Mouse (Mus musculus): ENCODE results near the gene Gm21304. TPM values are rescaled to one million over a fixed set of nuclear protein-coding genes. Genes with fewer than 3 reads are reported as not detected.
"Not testable (repeated sequence)": the region's sequence is repeated elsewhere in the genome, so short reads cannot be mapped to it uniquely, and the experiment has no call there.

Gm21304 gene
- not detected in 2 replicates for polyA plus RNA-seq (2015; fragmentation: Nextera tagmentation; extraction: Ambion mirVana)

DNA sequence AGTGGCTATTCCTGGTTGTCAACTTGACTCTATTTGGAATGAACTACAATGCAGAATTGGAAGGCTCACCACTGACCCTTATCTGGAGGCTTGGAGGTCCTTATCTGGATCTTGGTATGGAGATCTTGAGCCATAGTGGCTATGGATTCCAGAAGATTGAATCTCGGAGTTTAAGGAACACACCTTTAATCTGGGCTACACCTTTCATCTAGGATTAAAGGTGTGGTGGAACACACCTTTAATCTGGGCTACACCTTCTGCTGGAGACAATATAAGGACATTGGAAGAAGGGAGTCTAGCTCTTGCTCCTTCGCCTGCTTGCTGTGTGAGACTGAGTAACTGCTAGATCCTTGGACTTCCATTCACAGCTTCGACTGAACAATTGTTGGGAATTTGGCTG is at the start of gene Gm21304:
TSS of gene Gm21304 (plus strand) at position 301 of the 400 bp plus-strand sequence.
- not testable (repeated sequence) for H3K27me3 ChIP-seq (ENCODE audit: control insufficient read depth, insufficient read depth, low read depth, low read length); H3K4me3 ChIP-seq (ENCODE audit: low read length); H3K4me2 ChIP-seq (ENCODE audit: low read depth, low read length); ATAC-seq (ENCODE audit: low read depth); H3K4me1 ChIP-seq (replicated peaks; ENCODE audit: control insufficient read depth, insufficient read depth, low read length); H3K27ac ChIP-seq (ENCODE audit: low read length); H3K9me3 ChIP-seq (ENCODE audit: control insufficient read depth, low read length); H3K9ac ChIP-seq (ENCODE audit: low read length); H3K36me3 ChIP-seq (ENCODE audit: control insufficient read depth, insufficient read depth, low read length)
- no CpG with 5 or more reads among the region's 3 CpGs for WGBS

DNA sequence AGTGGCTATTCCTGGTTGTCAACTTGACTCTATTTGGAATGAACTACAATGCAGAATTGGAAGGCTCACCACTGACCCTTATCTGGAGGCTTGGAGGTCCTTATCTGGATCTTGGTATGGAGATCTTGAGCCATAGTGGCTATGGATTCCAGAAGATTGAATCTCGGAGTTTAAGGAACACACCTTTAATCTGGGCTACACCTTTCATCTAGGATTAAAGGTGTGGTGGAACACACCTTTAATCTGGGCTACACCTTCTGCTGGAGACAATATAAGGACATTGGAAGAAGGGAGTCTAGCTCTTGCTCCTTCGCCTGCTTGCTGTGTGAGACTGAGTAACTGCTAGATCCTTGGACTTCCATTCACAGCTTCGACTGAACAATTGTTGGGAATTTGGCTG is 25.6 kb upstream of the Gm21304 start, which contains the start of gene Gm21293:
TSS of gene Gm21293 (plus strand) at position 301 of the 400 bp plus-strand sequence.
- not testable (repeated sequence) for H3K4me1 ChIP-seq (replicated peaks; ENCODE audit: control insufficient read depth, insufficient read depth, low read length); H3K9ac ChIP-seq (ENCODE audit: low read length); H3K27ac ChIP-seq (ENCODE audit: low read length); H3K36me3 ChIP-seq (ENCODE audit: control insufficient read depth, insufficient read depth, low read length); H3K4me2 ChIP-seq (ENCODE audit: low read depth, low read length); H3K9me3 ChIP-seq (ENCODE audit: control insufficient read depth, low read length); H3K27me3 ChIP-seq (ENCODE audit: control insufficient read depth, insufficient read depth, low read depth, low read length); ATAC-seq (ENCODE audit: low read depth); H3K4me3 ChIP-seq (ENCODE audit: low read length)
- WGBS, result no CpG with 5 or more reads among the region's 3 CpGs

DNA sequence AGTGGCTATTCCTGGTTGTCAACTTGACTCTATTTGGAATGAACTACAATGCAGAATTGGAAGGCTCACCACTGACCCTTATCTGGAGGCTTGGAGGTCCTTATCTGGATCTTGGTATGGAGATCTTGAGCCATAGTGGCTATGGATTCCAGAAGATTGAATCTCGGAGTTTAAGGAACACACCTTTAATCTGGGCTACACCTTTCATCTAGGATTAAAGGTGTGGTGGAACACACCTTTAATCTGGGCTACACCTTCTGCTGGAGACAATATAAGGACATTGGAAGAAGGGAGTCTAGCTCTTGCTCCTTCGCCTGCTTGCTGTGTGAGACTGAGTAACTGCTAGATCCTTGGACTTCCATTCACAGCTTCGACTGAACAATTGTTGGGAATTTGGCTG is 17.1 kb upstream of the Gm21304 start, which contains the start of gene Gm6763:
TSS of gene Gm6763 (plus strand) at position 301 of the 400 bp plus-strand sequence.
- H3K4me2 ChIP-seq (ENCODE audit: low read depth, low read length); H3K36me3 ChIP-seq (ENCODE audit: control insufficient read depth, insufficient read depth, low read length); H3K27ac ChIP-seq (ENCODE audit: low read length); H3K9ac ChIP-seq (ENCODE audit: low read length); H3K9me3 ChIP-seq (ENCODE audit: control insufficient read depth, low read length); H3K4me3 ChIP-seq (ENCODE audit: low read length); ATAC-seq (ENCODE audit: low read depth); H3K4me1 ChIP-seq (replicated peaks; ENCODE audit: control insufficient read depth, insufficient read depth, low read length); H3K27me3 ChIP-seq (ENCODE audit: control insufficient read depth, insufficient read depth, low read depth, low read length): not testable (repeated sequence)
- WGBS, result no CpG with 5 or more reads among the region's 3 CpGs

DNA sequence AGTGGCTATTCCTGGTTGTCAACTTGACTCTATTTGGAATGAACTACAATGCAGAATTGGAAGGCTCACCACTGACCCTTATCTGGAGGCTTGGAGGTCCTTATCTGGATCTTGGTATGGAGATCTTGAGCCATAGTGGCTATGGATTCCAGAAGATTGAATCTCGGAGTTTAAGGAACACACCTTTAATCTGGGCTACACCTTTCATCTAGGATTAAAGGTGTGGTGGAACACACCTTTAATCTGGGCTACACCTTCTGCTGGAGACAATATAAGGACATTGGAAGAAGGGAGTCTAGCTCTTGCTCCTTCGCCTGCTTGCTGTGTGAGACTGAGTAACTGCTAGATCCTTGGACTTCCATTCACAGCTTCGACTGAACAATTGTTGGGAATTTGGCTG is 8.6 kb upstream of the Gm21304 start, which contains the start of gene Gm8764:
TSS of gene Gm8764 (plus strand) at position 301 of the 400 bp plus-strand sequence.
- WGBS, result no CpG with 5 or more reads among the region's 3 CpGs
- H3K4me2 ChIP-seq (ENCODE audit: low read depth, low read length); H3K9me3 ChIP-seq (ENCODE audit: control insufficient read depth, low read length); ATAC-seq (ENCODE audit: low read depth); H3K9ac ChIP-seq (ENCODE audit: low read length); H3K4me3 ChIP-seq (ENCODE audit: low read length); H3K27ac ChIP-seq (ENCODE audit: low read length); H3K4me1 ChIP-seq (replicated peaks; ENCODE audit: control insufficient read depth, insufficient read depth, low read length); H3K27me3 ChIP-seq (ENCODE audit: control insufficient read depth, insufficient read depth, low read depth, low read length); H3K36me3 ChIP-seq (ENCODE audit: control insufficient read depth, insufficient read depth, low read length): not testable (repeated sequence)

DNA sequence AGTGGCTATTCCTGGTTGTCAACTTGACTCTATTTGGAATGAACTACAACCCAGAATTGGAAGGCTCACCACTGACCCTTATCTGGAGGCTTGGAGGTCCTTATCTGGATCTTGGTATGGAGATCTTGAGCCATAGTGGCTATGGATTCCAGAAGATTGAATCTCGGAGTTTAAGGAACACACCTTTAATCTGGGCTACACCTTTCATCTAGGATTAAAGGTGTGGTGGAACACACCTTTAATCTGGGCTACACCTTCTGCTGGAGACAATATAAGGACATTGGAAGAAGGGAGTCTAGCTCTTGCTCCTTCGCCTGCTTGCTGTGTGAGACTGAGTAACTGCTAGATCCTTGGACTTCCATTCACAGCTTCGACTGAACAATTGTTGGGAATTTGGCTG is 8.4 kb downstream of the Gm21304 start, which contains the start of gene Gm21312:
TSS of gene Gm21312 (plus strand) at position 301 of the 400 bp plus-strand sequence.
- not testable (repeated sequence) for H3K27me3 ChIP-seq (ENCODE audit: control insufficient read depth, insufficient read depth, low read depth, low read length); H3K36me3 ChIP-seq (ENCODE audit: control insufficient read depth, insufficient read depth, low read length); H3K4me1 ChIP-seq (replicated peaks; ENCODE audit: control insufficient read depth, insufficient read depth, low read length); H3K27ac ChIP-seq (ENCODE audit: low read length); H3K9me3 ChIP-seq (ENCODE audit: control insufficient read depth, low read length); H3K4me2 ChIP-seq (ENCODE audit: low read depth, low read length); H3K9ac ChIP-seq (ENCODE audit: low read length); H3K4me3 ChIP-seq (ENCODE audit: low read length); ATAC-seq (ENCODE audit: low read depth)
- WGBS, result no CpG with 5 or more reads among the region's 3 CpGs

DNA sequence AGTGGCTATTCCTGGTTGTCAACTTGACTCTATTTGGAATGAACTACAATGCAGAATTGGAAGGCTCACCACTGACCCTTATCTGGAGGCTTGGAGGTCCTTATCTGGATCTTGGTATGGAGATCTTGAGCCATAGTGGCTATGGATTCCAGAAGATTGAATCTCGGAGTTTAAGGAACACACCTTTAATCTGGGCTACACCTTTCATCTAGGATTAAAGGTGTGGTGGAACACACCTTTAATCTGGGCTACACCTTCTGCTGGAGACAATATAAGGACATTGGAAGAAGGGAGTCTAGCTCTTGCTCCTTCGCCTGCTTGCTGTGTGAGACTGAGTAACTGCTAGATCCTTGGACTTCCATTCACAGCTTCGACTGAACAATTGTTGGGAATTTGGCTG is 16.9 kb downstream of the Gm21304 start, which contains the start of gene Gm20765:
TSS of gene Gm20765 (plus strand) at position 301 of the 400 bp plus-strand sequence.
- not testable (repeated sequence) for H3K36me3 ChIP-seq (ENCODE audit: control insufficient read depth, insufficient read depth, low read length); H3K9me3 ChIP-seq (ENCODE audit: control insufficient read depth, low read length); H3K27me3 ChIP-seq (ENCODE audit: control insufficient read depth, insufficient read depth, low read depth, low read length); ATAC-seq (ENCODE audit: low read depth); H3K4me3 ChIP-seq (ENCODE audit: low read length); H3K9ac ChIP-seq (ENCODE audit: low read length); H3K4me1 ChIP-seq (replicated peaks; ENCODE audit: control insufficient read depth, insufficient read depth, low read length); H3K27ac ChIP-seq (ENCODE audit: low read length); H3K4me2 ChIP-seq (ENCODE audit: low read depth, low read length)
- no CpG with 5 or more reads among the region's 3 CpGs for WGBS

DNA sequence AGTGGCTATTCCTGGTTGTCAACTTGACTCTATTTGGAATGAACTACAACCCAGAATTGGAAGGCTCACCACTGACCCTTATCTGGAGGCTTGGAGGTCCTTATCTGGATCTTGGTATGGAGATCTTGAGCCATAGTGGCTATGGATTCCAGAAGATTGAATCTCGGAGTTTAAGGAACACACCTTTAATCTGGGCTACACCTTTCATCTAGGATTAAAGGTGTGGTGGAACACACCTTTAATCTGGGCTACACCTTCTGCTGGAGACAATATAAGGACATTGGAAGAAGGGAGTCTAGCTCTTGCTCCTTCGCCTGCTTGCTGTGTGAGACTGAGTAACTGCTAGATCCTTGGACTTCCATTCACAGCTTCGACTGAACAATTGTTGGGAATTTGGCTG is 25.4 kb downstream of the Gm21304 start, which contains the start of gene Gm4340:
TSS of gene Gm4340 (plus strand) at position 301 of the 400 bp plus-strand sequence.
- no CpG with 5 or more reads among the region's 3 CpGs for WGBS
- not testable (repeated sequence) for H3K4me1 ChIP-seq (replicated peaks; ENCODE audit: control insufficient read depth, insufficient read depth, low read length); ATAC-seq (ENCODE audit: low read depth); H3K4me3 ChIP-seq (ENCODE audit: low read length); H3K9ac ChIP-seq (ENCODE audit: low read length); H3K27ac ChIP-seq (ENCODE audit: low read length); H3K27me3 ChIP-seq (ENCODE audit: control insufficient read depth, insufficient read depth, low read depth, low read length); H3K4me2 ChIP-seq (ENCODE audit: low read depth, low read length); H3K36me3 ChIP-seq (ENCODE audit: control insufficient read depth, insufficient read depth, low read length); H3K9me3 ChIP-seq (ENCODE audit: control insufficient read depth, low read length)

DNA sequence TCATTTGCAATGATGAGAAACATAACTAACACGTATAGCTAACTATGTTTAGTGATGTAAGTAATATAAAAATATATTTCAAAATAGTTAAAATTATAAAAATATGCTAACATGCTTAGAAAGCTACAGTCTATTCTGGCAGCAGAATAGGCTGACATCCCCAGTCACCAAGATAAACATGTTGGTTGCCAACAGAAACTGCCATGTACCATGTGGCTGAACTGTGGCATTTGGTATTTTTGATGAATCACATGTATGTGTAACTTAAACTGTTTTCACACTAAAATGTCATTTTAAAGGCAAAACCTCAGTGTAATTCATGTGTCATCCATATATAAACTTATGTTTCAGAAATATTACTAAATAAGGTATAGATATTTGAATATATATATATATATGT is 41.3 kb downstream of the Gm21304 start:
- ATAC-seq (ENCODE audit: low read depth), result no peak
- 77% methylated on average over 1 of the region's 1 CpGs for WGBS
- Histone ChIP-seq H3K4me2 (ENCODE audit: low read depth, low read length) (no peak overlapping the region), H3K36me3 (ENCODE audit: control insufficient read depth, insufficient read depth, low read length) (no peaks in the 10 kb centered on the region), H3K4me3 (ENCODE audit: low read length) (no peak overlapping the region), H3K4me1 (replicated peaks; ENCODE audit: control insufficient read depth, insufficient read depth, low read length) (no peaks in the 10 kb centered on the region), H3K9ac (ENCODE audit: low read length) (no peak overlapping the region), H3K9me3 (ENCODE audit: control insufficient read depth, low read length) (no peaks in the 10 kb centered on the region), H3K27ac (ENCODE audit: low read length) (no peak overlapping the region), H3K27me3 (ENCODE audit: control insufficient read depth, insufficient read depth, low read depth, low read length) (no peaks in the 10 kb centered on the region)

DNA sequence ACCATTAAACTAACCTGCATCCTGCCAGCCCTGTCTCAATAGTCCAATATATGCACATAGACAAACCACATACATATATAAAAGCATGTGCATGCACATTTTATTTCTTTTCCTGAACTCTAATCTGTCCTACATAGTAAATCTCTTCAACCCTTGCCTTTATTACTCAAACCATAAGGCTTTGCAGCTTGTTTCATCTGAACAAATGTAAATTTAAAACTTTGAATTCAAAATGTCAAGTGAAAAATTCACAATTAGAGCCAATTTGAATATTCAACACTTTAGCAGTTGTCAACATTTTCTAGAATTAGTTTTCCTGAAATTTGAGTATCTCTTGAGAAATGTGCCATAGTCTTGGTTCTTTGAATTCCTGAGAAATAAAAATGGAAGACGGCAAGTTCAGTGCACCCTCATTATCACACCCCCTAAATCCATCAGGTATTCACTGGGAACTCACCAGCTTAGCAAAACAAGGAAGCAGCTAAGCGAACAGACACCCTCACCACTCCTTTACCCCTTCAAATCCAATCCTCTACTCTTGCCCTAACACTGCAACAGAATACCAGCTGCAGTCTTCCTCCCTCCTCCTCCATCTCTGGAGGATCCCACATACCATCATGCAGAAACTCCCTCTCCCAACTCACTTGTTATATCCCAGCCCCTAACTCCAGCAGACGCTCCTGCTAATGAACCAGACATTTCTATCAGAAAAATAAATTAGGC is 42.1 kb downstream of the Gm21304 start:
- H3K4me2 ChIP-seq (ENCODE audit: low read depth, low read length), result no peak overlapping the region
- H3K9ac ChIP-seq (ENCODE audit: low read length), result no peak overlapping the region
- H3K9me3 ChIP-seq (ENCODE audit: control insufficient read depth, low read length), result no peaks in the 10 kb centered on the region
- 61% methylated on average over 3 of the region's 3 CpGs for WGBS
- H3K4me3 ChIP-seq (ENCODE audit: low read length), result no peak overlapping the region
- no peaks in the 10 kb centered on the region for H3K4me1 ChIP-seq (replicated peaks; ENCODE audit: control insufficient read depth, insufficient read depth, low read length)
- no peak overlapping the region for H3K27ac ChIP-seq (ENCODE audit: low read length)
- no peak for ATAC-seq (ENCODE audit: low read depth)
- H3K27me3 ChIP-seq (ENCODE audit: control insufficient read depth, insufficient read depth, low read depth, low read length), result no peaks in the 10 kb centered on the region
- H3K36me3 ChIP-seq (ENCODE audit: control insufficient read depth, insufficient read depth, low read length), result no peaks in the 10 kb centered on the region
